Mouse (Mus musculus): ENCODE measurements around the gene Aff3.

Gene Aff3

DNA sequence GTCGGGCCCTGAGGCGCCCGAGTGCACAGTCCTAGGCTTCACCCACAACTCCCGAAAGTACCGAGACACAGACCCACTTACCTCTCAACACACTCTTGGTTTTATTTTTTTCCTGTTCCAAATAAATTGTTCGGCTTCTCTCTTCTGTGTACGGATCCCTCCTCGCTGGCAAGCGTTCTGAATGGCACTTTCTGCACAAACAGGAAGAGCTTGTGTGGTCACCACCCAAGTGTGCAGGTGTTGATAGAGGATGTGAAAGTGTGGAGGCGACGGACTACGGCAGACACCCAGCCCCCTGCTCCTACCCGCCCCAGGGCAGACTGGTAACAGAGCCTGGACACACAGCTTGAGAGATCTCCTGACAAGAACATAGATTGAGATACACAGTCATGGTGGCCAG lies at the start of gene Aff3:
Gene Aff3 (minus strand): TSS at position 179 of the 400 bp plus-strand sequence.
- DNase-seq (ENCODE audit: low spot score): no peak

DNA sequence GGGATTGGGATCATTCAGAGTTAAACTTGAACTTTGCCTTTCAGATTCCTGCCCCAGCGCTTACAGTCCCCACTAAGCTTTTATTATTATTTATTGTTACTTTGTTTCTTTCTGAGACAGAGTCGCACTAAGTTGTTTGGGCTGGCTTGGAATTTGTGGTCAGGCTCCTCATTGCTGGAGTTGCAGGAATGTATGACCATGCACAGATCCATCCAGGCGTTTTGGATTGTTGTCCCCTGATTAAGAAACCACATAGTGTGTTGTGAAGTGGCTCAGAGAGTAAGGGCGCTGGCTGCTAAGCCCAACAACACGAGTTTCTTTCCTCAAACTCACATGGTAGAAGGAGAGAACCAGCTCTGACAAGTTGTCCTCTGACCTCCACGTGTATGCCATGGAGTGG lies 35.9 kb upstream of the Aff3 start:
- no peak for DNase-seq (ENCODE audit: low spot score)

DNA sequence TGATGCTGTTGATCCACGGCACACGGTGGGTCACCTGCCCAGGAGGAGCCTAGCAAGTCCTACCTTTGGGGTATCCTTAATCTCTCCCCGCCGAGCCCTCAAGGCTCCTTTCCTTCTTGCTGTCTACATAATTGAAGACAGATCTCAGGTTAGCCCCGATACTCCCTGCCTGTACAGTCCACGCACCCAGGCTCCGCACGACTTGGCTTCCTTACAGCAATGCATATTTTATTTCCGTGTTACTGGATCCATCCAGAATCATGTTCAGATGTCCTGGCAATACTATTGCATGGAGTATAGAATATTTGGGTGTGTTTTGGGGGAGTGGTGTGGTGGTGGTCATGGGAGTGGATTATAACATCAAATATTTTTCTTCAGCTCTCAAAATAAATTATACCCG lies 34.5 kb upstream of the Aff3 start:
- no peak for DNase-seq (ENCODE audit: low spot score)

DNA sequence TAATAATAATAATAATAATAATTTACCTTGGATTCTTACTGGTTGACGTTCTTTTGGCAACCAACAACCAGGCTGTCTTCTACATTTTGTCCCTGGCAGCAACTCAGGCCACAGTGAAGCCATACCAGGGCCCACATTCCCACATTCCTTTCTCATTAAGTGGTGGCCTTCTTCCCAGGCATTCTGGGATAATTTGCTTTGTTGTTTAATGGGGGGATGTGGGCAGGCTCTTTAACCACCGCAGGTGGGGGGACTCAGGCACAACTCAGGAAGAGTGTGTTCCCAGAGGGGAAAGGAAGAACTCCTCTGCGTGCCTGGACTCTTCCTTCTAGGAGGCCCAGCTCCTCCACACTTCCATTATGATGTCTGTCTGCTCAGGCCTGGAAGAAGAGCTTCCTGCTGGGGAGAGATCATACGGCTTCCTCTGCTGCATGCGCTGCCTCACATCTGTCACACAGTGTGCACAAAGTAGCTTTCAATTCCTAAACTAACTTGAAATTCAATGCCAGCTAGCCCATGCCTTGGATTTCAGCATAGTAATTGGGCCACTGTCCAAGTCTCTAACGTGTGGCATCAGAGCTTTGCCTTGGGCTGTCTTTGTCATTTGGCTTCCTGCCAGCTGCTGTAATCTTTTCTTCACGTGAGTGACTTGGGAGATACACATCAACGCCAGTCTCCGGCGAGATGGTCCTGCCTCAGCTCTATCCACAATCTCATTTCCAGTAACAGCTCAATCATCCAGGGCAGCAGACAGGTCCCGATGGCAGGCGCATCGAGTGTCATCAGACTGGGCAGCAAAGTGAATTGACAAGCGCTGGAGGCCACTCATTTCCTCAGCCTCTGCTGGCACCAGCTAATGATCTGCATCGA lies 31.3 kb upstream of the Aff3 start:
- no peak for DNase-seq (ENCODE audit: low spot score)

DNA sequence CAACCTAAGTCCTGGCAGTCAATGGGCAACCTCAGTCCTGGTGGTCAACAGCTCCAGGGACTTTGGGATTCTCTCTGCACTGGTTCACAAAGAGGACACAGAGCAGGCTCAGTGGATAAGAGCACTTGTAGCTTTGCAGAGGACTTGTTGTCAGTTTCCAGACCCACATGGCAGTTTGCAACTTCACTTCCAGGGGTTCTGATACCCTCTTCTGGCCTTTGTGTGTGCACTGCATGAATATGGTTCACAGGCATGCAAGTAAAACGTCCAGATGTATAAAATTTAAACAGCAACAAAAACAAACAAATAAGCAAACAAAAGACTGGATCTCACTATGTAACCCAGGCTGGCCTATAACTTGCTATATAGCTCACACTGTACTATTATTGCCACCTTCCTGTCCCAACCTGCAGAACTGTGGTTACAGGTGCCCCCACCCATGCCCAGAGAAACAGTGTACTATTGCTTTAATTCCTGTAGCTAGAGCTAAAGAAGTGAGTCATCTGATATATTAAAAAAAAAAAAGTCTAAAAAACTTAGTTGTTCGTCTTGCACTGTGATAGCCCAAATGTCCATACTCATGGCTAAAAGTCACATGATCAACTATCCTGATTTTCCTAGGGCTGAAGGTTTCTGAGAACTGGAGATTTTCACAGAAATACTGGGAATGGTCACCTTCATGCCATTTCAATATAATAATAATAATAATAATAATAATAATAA lies 30.5 kb upstream of the Aff3 start:
- DNase-seq (ENCODE audit: low spot score): no peak

DNA sequence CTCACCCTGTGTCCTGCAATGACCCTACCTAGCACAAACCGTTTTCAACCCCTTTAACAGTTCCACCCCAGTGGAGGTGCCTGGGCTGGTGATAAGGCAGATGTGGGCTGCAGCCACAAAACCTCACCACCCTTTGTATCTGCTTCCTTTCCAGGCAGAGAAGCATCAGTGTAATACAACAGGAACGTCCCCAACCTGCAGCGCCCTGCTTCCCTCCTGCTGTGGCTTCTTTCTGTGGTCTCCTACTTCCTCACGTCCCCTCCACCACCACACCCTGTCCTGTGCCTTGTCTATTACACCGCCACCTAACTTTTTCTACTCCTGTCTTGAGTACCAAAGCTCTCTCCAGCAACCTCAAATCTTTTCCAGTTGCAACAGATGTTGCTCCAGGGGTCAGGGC lies 29.4 kb upstream of the Aff3 start:
- no peak for DNase-seq (ENCODE audit: low spot score)

DNA sequence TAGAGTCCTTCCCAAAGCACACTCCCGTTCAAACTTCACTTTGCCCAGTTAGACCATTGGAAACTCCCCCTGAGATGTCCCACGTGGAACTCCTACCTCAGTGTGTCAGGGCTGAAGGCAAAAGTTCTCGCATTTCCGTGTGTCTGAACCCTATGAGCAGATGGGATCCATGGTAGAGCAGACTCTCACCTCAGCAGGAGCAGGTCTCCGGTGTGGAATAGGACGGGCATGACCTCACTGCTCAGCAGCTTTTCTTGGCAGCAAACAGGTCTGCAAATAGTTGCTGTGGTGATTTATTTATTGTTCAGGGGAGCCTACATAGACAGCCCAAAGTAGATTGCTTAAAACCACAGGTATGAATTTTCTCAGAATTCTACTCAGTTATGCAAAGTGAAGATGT lies 25.7 kb upstream of the Aff3 start:
- DNase-seq (ENCODE audit: low spot score): no peak

DNA sequence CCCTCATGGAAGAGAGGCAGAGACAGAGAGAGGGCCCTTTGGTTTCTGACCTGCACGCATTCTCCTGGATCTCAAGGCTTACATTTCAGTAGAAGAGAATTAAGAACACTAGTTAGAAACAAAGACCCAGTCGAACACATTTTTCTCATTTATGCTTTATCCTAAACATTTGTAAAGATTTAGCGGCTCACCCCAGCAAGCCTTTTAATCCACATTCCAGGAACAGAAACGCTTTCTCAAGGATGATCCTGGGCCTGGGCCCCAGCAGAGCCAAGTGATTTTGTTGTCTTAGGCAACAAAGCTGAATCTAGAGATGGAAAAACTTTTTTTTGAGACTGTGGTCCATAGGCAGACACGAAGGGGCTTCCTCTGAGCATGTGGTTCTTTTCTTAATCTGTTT lies 23.5 kb upstream of the Aff3 start:
- DNase-seq (ENCODE audit: low spot score): no peak

DNA sequence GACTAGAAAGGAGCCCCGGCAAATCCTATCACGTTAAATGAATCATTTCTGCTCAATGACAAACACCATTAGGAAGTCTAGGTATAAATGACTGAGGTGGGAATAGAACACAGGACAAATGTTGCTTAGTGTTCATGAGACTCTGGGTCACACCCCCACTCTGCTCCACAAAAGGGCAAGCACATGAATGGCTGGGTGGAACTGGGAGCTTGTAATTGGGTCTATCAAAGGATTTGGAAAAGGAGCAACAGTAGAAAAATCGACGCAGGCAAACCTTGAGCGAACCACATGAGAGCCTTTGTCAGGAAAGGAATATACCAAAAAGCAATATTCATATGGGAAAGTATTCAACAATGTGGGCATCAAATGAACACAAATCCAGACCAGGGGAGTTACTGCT lies 21.0 kb upstream of the Aff3 start:
- DNase-seq (ENCODE audit: low spot score): no peak

DNA sequence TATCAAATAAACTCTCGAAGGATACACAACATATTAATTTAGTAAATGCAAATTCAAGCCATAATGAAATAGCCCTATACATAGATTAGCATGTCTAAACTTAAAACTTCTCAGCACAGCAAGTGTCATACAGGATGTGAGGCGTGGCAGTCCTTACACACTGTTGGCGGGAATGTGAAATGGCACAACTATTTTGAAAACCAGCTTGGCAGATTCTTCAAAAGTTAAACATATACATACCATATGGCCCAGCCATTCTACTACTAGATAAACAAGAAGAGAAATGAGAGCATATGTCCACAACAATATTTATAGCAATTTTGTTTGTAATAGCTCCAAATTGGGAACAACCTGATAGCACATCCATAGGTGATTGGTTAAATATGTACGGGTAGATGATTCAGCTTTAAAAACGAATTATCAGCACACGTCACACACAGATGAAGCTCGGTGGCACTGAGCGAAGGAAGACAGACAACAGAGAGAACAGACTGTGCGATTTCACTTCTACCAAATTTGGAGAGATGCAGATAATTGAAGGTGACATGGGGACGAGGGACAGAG lies 18.5 kb upstream of the Aff3 start:
- DNase-seq (ENCODE audit: low spot score): no peak

DNA sequence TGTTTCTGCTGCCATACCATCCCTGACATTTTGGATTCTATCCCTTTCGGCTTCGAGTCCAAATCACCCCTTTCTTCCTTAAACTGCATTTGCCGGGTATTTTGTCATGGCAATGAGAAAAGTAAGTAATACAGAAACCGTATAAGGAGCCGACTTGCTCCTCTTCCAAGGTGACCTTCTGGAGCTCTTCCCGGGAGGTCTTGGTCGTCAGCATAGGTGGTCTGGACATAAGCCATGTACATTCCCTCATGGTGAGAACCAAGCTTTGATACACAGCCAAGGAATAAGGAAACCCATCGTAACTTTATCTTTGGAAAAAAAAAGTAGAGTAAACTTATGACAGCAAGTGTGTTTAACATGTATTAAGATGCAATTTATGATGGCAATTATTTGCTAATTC lies 15.1 kb upstream of the Aff3 start:
- DNase-seq (ENCODE audit: low spot score): no peak

DNA sequence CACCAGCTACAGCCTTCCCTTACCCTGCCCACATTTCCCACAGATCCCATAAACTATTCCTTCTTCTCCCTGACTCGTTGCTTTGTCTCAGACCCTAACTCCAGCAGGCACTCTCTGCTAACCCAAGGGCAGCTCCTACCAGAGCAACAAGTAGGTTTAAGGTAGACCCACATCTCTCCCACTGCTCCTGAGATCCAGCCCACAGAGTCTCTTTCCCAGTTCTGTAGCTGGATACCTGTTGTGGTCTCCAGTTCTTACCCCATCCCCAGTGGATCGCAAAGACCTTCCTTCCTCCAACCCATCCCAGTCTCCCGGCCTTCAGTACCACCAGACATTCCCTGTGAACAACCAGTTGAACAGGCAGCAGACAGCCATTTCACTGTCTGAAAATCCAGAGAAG lies 7.0 kb upstream of the Aff3 start:
- DNase-seq (ENCODE audit: low spot score): no peak

DNA sequence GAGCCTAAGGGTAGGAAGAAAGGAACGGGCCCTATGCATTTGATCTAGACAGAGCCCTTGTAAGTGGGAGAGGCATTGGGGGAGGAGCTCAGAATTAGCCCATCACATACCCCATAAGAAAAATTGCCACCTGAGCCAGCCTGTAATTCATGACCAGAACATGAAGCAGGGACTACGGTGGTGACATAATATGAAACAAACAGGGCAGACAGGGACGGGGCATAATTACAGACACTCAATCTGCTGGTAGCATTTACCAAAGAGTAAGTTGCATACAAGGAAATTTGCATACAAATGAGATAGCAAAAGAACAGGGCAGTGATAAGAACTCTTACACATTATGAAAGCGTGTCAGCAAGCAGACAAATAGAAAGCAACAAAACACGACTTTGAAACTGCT lies 6.3 kb upstream of the Aff3 start:
- DNase-seq (ENCODE audit: low spot score): no peak

DNA sequence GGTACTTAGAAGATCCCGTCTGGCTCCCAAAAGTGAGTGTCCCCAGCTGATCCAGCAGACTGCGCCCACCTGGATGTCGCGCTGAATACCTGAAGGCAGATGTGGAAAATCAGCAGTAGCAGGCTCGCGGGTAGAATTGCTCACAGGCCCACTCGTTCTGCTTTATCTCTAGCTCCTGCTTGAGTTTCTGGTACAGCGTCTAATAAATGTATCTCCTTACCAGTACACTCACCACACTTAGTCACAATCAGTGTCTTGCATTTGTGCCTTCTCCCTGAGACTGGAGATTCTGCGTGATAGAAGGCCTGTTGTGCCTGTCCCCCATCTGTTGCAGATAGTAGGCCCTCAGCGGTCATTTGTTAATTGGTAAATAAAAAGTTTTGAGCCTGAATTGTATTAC lies 3.6 kb upstream of the Aff3 start:
- no peak for DNase-seq (ENCODE audit: low spot score)

DNA sequence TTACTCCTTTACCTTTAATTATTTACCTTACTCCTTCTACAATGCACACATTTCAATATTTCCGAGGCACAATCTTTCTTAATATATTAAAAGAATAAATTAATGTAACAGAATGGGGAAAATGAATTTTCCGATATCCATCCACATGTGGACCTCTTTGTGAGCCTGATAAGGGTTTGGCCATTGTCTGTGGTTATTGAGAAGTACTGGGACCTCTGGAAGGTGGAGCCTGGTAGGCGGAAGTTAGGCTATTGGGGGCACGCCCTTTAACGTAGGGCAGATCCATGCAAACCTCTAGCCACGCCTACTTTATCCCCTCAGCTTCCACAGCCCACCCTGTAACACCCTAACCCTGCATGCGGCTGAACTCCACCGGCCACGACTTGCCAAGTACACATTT lies 3.1 kb upstream of the Aff3 start:
- DNase-seq (ENCODE audit: low spot score): no peak

DNA sequence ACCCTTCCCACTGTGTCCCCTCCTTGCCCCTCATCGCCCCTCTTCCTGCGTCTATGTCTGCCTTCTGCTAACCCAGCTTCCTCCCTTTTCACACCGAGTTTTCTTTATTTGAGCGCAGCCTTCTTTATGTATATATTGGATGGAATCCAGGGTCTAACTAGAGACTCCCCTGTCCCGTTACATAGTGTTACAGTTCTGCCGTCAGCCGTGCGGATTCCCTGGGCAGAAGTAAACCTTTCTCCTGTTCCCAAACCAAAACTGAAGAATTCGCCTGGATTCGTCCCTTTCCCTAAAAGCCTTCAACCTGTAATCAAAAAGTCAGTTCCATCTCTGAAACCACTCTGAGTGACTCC lies 2.0 kb upstream of the Aff3 start:
- DNase-seq (ENCODE audit: low spot score): no peak

DNA sequence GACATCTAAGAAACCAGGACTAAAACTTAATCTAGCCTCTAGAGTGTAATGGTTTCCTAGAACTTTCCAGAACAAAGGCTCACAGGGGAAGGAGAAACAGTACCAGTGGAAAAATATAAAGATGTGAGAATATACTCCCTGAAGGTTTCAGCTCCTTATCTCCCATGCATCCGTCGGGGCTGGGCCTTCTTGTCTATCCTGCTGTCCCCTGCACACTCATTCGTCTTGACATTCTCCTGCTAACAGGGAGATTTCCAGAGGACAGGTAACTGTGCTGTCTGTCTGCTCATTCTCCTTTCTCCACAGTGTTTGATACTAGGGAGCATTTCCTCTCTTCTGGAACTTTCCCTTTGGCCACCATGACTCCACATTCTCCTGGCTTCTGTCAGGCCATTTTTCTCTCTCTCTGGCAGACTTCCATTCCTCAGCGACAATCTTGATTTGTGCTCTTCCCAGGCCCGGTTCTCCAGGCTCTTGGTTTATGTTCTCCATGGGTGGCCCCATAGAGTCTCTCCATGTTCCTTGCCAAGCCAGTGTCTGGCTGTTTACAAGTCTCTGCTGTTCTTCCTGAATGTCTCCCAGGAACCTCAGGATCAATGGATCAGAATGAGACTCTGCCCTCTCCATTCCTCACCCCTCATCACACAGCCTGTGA lies 1.5 kb upstream of the Aff3 start:
- no peak for DNase-seq (ENCODE audit: low spot score)

DNA sequence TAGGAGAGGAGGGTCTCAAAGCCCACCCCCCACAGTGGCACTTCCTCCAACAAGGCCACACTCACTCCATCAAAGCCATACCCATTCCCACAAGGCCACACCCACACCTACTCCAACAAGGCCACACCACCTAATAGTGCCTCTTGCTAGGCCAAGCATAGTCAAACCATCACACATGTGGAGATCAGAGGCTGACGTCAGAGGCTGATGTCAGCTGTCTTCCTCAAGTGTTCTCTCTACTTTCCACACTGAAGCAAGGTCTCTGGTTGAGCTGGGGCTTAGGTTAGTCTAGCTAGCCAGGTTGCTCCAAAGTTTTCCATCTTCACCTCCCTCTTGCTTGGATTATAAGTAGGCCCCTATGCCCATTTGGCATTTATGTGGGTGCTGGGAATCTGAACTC lies 856 bp upstream of the Aff3 start:
- DNase-seq (ENCODE audit: low spot score): no peak

DNA sequence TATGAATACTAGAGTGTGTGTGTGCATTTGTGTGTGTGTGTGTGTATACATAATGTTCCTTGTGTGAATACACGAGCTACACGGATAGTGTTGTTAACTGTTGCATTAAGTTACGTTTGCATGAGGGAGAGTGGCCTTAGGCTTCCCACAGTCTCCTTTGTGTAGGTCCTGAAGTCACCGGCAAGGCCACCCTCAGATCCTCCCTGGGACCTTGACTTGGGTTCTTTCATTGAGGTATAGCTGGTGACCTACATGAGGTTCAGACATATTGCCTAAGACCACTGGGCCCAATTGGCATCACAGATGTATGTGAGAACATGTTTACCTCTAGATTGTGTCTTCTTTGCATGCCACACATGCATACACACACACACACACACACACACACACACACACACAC lies 494 bp downstream of the Aff3 start:
- DNase-seq (ENCODE audit: low spot score): no peak

DNA sequence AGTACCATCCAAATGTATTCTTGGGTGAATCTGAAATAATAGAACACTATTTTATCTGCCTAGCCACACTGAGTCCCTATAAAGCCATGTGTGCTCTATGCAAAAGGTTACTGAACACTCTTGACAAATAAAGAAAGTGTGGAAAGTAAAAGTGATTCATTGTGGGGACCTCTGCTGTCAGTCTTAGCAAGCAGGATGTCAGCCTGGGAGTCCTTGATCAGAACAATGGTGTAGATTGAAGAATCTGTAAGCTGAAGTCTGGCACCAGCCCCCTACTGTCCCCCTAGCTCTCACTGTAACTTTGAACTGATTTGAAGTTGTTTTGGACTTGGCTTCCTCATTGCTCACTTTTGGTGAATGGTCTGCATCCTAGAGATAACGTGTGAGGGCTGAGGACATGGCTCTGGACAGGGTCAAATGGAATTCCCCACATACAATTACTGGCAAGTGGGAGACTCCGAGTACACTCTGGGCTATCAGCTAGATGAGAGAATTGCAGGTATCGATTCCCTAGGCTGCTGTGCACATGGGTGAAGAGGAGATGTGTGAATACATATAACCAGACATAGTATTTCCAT lies 2.0 kb downstream of the Aff3 start:
- no peak for DNase-seq (ENCODE audit: low spot score)

DNA sequence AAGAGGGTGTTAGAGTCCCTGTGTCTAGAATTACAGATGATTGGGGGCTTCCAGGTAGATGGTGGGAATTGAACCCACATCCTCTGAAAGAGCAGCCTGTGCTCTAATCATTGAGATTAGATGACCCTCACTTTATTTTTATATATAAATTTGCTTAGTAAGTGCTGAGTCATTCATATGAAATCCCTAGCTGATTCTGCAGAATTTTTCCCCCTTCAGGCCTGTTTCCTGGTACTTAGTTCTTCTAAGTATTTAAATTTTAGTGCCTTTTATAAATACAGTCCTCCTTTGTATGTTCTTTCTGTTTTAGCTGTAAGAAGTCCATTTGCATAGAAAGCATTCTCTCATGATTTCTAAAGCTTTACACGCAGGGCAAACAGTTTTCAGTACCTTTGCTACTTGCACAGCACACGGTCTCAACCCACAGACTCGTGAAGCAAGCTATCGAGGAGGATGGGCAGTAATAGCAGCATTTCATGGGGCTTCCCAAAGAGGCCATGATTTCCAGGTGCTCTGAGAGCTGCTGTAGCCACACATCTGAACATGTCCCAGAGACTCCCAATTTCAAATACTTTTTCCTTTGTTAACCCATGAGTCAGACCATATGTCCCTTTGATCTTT lies 5.7 kb downstream of the Aff3 start:
- DNase-seq (ENCODE audit: low spot score): no peak

DNA sequence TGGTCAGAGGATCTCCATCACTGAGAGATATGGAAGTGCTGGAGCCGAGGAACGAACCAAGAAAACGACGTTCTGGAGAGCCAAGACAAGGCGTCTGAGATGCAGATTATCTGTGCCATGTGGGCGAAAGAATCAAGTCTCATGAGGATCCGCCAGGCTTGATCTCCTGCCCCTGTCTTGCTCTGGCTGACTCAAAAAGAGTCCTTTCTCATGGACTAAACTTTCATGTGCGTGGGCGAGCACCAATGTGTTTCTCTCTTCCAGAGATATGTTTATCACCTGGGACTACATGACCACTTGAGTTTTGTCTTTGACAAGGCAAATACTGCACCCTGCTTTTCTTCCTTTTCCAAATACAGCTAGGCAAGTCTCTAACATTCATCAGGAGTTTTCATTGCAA lies 6.4 kb downstream of the Aff3 start:
- DNase-seq (ENCODE audit: low spot score): no peak
